Mouse (Mus musculus) midbrain, embryonic 12.5 days (tissue): ENCODE measurements at regions not wholly inside any gene's neighbourhood (a gene's known extent, or its start where the extent isn't known, plus 50 kb on each side); places are given as distances from the start of the nearest gene placed in this dataset.
A peak's percentile ranks its signal among the peaks of the same experiment; 100 is the strongest.

Experiments
- ATAC-seq: fragments of 200-750 bp; cut with Nextera tagmentation; 2 replicates; pipeline ENCODE4 v1.8.0; 2017; ENCODE audit warnings: low read depth, moderate TSS enrichment, moderate library complexity; ENCODE audit not compliant: low FRiP score
- H3K27ac ChIP-seq: fragments of 300-500 bp; sonication (generic); replicated peaks from 2 replicates; pipeline ENCODE4 v1.5.1; 2016; ENCODE audit warnings: mild to moderate bottlenecking
- H3K27me3 ChIP-seq: fragments of 300-500 bp; sonication (generic); 2 replicates; pipeline ENCODE4 v1.6.1; 2016; ENCODE audit warnings: mild to moderate bottlenecking
- H3K36me3 ChIP-seq: fragments of 300-500 bp; sonication (generic); 2 replicates; pipeline ENCODE4 v1.6.1; 2016
- H3K4me1 ChIP-seq: fragments of 300-500 bp; sonication (generic); 2 replicates; pipeline ENCODE4 v1.6.1; 2016
- H3K4me2 ChIP-seq: fragments of 300-500 bp; sonication (generic); replicated peaks from 2 replicates; pipeline ENCODE4 v1.6.1; 2016; ENCODE audit warnings: mild to moderate bottlenecking, moderate library complexity
- H3K4me3 ChIP-seq: fragments of 300-500 bp; sonication (generic); 2 replicates; pipeline ENCODE4 v1.5.1; 2016; ENCODE audit warnings: mild to moderate bottlenecking
- H3K9ac ChIP-seq: fragments of 300-500 bp; sonication (generic); replicated peaks from 2 replicates; pipeline ENCODE4 v1.6.1; 2016; ENCODE audit warnings: mild to moderate bottlenecking, moderate library complexity
- H3K9me3 ChIP-seq: fragments of 300-500 bp; sonication (generic); 2 replicates; pipeline ENCODE4 v1.6.1; 2016; ENCODE audit warnings: mild to moderate bottlenecking
- whole genome bisulfite sequencing: fragments of 180-500 bp; shearing (Covaris S2); methylation state at CpG from one replicate; pipeline ENCODE4 v1.1.7; 2016; 5-methylcytosine and 5-hydroxymethylcytosine counted together

DNA sequence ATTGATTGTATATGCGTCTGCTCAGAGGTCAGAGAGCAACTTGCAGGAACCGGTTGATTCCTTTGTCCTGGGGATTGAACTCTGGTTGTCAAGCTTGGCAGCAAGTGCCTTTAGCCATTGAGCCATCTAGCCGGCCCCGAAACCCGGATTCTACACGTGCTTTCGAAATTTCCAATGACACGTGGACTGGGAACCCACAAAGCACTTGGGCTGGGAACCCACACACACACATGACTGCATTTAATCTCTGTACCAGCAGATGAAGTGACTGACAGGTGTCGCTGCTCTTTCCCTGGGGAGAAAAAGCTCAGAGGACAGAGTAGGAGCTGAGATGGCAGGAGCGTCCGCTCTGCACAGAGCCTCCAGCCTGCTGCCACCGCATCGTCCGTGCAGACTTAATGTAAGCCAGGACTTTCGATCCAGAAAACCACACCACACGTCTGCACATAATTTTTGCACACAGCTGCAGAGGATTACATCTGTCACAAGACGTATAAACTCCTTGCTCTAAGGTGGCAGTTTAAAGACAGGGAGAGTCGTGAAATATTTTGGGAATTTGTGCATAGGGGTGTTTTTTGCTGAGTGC lies 129.4 kb upstream of the Zfp217 start:
- Histone ChIP-seq H3K27ac (no peak overlapping the region), H3K4me3 (no peak overlapping the region), H3K27me3 (no peaks in the 10 kb centered on the region), H3K9ac (no peak overlapping the region), H3K36me3 (no peaks in the 10 kb centered on the region), H3K4me1 (peaks cover under 1% of the 10 kb centered on the region; the same call in 1 of the 2 replicates), H3K9me3 (no peaks in the 10 kb centered on the region), H3K4me2 (no peak overlapping the region)
- no peak for ATAC-seq
- WGBS: 83% methylated on average over 18 of the region's 18 CpGs

DNA sequence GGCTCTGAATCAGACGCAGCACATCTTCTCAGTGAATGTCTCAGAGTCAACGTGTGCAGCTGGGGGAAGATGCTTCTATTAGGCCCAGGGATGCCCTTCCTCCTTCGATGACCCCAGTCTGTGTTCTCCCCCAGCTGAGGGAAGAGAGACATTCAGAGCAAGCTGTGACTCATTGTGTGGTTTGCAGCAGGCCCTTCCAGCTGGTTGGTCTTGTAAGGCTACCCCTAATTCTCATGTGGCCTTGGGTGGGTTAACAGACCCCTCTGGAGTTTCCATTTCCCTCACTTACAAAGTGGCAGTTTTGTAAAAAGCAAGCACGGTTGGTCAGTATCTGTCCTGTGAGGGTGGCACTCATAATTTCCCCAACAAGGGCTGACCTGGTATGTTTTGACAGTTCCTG lies 127.8 kb upstream of the Zfp217 start:
- Histone ChIP-seq H3K27ac (no peak overlapping the region), H3K9ac (no peak overlapping the region), H3K4me3 (no peak overlapping the region), H3K9me3 (no peaks in the 10 kb centered on the region), H3K4me1 (no peaks in the 10 kb centered on the region; the same call in 1 of the 2 replicates), H3K4me2 (no peak overlapping the region), H3K27me3 (no peaks in the 10 kb centered on the region), H3K36me3 (no peaks in the 10 kb centered on the region)
- 65% methylated on average over 4 of the region's 4 CpGs for WGBS
- no peak for ATAC-seq

DNA sequence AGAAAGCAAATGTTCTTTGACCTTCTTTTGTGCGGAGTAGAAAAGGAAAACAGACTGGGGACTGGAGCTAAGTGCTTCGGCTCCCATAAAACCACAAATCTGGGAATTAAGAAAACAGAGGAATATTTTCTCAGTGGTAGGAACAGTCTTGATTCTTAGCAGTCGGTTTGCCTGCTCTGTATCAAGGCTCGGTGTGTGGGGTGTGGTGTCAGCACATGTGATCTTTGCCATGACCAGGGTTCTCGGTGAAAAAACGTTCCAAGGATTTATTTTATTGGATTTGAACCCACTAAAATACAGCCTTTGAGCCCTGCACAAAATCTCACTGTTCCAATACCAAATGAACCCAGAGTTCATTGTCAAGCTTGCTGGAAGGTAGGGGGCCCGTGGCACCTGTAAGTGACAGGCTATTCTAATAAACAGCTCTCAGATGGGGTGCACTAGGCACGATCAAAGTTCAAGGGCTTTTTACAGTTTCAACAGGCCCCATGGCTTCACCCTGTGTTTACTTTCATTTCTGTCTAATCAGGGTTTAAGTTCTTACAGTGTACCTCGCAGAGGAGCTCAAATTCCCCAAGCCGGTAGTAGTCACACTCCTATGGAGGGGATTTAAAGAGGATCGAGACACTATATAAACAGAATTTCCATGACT lies 122.1 kb upstream of the Zfp217 start:
- WGBS: 80% methylated on average over 11 of the region's 11 CpGs

DNA sequence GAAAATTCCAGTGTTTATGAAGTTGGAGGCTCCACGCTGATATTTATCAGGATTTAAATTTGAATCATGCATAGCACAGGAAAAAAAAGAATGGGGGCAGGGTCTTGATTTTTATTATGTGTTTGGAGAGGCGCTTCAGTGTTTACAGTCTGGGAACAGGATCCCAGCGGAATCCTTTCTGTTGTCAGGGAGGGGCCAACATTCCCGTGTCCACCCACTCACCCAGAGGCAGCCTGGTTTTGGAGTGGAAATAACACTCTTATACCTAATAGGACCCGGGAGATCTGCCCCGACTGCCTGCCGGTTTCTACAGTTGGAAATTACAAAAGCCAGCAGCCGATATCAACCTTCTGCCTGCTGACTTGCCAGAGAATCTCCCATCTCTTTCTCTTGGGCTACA lies 120.2 kb upstream of the Zfp217 start:
- no peaks in the 10 kb centered on the region for H3K9me3 ChIP-seq
- H3K4me1 ChIP-seq: peaks cover 24% of the 10 kb centered on the region
- H3K27ac ChIP-seq: no peak overlapping the region
- H3K4me2 ChIP-seq: no peak overlapping the region
- WGBS: 53% methylated on average over 8 of the region's 8 CpGs
- 0 out of 2 replicates have a peak, but pooled peaks cover 3% of the 10 kb centered on the region for H3K27me3 ChIP-seq
- H3K9ac ChIP-seq: no peak overlapping the region
- no peak for ATAC-seq
- no peaks in the 10 kb centered on the region for H3K36me3 ChIP-seq
- H3K4me3 ChIP-seq: no peak overlapping the region

More for the DNA sequence above, 122.1 kb upstream of the Zfp217 start:
- no peak for ATAC-seq
- H3K9ac ChIP-seq: no peak overlapping the region
- H3K9me3 ChIP-seq: no peaks in the 10 kb centered on the region
- peaks cover 19% of the 10 kb centered on the region for H3K4me1 ChIP-seq
- H3K36me3 ChIP-seq: no peaks in the 10 kb centered on the region
- H3K27me3 ChIP-seq: 0 out of 2 replicates have a peak, but pooled peaks cover 3% of the 10 kb centered on the region
- H3K4me2 ChIP-seq: no peak overlapping the region
- H3K4me3 ChIP-seq: no peak overlapping the region
- no peak overlapping the region for H3K27ac ChIP-seq

DNA sequence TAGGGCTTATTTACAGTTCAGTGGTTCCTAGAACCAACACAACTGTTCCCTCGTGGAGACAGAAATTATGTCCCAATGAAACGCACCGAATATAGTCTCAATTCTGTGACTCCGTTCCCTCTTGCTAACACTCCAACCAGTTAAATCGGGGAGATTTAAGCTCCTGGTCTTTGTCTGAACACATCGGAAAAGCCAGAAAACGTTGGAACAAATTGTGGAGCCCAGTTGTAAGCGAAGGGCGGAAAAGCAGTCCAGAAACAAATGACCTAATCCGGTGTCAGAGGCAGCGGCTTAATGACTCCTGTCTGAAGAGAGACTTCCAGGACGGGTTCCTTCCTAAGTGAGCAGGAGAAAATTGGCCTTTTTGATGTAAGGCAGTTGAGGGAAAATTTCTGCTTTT lies 119.2 kb upstream of the Zfp217 start:
- Histone ChIP-seq H3K4me1 (peaks cover 24% of the 10 kb centered on the region), H3K4me3 (peak overlapping the region; percentile 25), H3K9ac (peak overlapping the region; percentile 34), H3K27me3 (0 out of 2 replicates have a peak, but pooled peaks cover 3% of the 10 kb centered on the region), H3K27ac (0 out of 2 replicates have a peak overlapping the region, but pooled peaks have one; percentile 6), H3K36me3 (no peaks in the 10 kb centered on the region), H3K4me2 (peak overlapping the region; percentile 49), H3K9me3 (no peaks in the 10 kb centered on the region)
- no peak for ATAC-seq
- 6% methylated on average over 12 of the region's 12 CpGs for WGBS

DNA sequence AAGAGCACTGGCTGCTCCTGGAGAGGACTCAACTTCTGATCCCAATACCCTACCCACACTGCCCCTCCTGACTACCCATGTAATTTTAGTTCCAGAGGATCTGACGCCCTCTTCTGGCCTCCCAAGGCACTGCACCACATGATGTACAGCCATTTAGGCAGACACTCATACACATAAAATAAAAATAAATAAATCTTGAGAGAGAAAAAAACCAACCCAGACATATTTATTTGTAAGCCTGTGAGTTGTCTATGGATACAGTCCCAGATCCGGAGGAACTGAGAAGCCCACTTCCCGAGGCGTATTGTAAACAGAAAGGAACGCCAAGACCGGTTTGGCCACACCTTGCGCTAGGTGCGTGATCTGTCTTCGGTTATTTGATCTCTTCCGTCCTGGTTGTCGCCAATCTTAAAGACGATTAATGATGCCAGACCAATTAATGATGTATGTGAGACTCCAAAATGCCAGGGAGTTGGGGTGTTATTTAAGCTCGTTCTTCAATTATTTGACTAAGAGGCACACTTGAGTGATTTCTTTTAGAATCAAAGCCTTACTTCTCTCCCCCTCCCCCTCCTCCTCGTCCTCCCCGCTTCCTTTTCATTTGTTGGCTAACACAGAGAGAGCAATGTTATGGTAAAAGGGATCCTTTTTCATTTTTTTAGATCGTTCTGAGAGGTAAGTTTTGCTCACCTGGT lies 118.7 kb upstream of the Zfp217 start:
- ATAC-seq: no peak
- WGBS: 11% methylated on average over 16 of the region's 16 CpGs
- Histone ChIP-seq H3K4me1 (peaks cover 24% of the 10 kb centered on the region), H3K4me2 (peak overlapping the region; percentile 49), H3K27me3 (0 out of 2 replicates have a peak, but pooled peaks cover 3% of the 10 kb centered on the region), H3K4me3 (peak overlapping the region; percentile 25), H3K9ac (peak overlapping the region; percentile 34), H3K36me3 (no peaks in the 10 kb centered on the region), H3K9me3 (no peaks in the 10 kb centered on the region), H3K27ac (0 out of 2 replicates have a peak overlapping the region, but pooled peaks have one; percentile 6)

DNA sequence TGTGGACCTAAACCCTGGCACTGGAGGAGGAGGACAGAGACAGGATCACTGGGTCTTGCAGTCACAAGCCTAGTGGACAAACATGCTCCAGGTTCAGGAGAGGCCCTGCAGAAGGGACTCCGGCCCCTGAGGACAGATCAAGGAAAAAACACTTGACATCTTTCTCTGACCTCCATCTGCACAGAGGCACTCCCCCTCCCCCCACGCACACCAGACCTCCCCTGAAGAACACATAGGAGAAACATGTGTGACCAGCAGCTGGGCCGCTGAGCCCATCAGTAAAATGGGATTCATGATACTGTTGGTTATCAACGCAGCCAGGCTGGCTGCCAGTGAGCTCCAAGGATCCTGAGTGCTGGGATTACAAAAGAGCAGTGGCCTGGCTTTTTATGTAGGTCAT lies 115.7 kb upstream of the Zfp217 start:
- Histone ChIP-seq H3K9me3 (no peaks in the 10 kb centered on the region), H3K4me1 (peaks cover 24% of the 10 kb centered on the region), H3K9ac (no peak overlapping the region), H3K27ac (no peak overlapping the region), H3K4me2 (no peak overlapping the region), H3K27me3 (no peaks in the 10 kb centered on the region), H3K4me3 (no peak overlapping the region), H3K36me3 (no peaks in the 10 kb centered on the region)
- 55% methylated on average over 4 of the region's 4 CpGs for WGBS
- ATAC-seq: no peak

DNA sequence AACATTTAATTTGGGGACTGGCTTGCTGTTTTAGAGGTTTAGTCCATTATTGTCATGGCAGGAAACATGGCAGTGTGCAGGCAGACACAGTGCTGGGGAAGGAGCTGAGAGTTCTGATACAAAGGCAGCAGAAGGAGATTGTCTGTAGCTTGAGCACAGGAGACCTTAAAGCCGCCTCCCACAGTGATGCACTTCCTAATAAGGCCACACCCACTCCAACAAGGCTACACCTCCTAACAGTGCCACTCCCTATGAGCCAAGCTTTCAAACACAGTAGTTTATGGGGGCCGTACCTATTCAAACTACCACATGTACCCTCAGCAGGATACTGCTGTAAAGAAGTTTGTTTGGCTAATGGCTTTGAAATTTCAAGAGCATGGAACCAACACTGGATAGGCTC lies 113.3 kb upstream of the Zfp217 start:
- 90% methylated on average over 2 of the region's 2 CpGs for WGBS
- ATAC-seq: no peak

DNA sequence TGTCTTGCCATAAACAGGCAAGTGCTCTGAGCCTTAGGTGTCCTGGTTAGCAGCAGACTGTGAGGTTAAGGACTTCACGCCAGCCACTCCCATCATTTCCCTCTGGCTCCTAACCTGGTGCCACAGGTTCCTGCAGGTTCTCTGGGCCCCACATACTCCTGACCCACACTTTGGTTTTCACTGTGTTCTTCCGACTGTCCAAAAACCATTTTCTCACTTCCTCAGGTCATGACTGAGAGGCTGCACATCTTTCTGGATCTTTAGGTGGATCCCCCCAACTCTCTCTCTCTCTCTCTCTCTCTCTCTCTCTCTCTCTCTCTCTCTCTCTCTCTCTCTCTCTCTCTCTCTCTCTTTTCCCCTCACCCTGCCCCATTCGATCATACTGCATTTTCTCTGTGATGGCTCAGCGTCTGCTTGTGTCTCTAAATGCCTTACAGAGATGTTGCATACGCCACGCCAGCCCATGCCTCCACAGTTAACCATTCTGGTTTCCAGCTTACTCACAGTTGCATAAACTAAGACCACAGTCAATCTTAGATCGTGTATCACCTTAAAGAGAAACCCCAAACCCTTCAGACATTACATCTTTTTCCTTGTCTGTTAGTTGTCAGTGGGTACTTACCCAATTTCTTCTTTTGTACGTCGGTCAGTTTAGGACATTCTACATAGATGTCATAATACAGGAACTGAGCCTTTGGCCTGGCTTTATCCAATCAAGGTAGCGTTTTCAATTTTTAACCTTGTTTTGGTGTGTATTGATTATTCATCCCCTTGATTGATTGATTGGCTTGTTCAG lies 112.0 kb upstream of the Zfp217 start:
- 95% methylated on average over 10 of the region's 10 CpGs for WGBS
- ATAC-seq: no peak
- H3K27ac ChIP-seq: no peak overlapping the region
- H3K4me2 ChIP-seq: no peak overlapping the region
- H3K27me3 ChIP-seq: no peaks in the 10 kb centered on the region
- no peak overlapping the region for H3K4me3 ChIP-seq
- H3K36me3 ChIP-seq: no peaks in the 10 kb centered on the region
- no peaks in the 10 kb centered on the region for H3K9me3 ChIP-seq
- peaks cover 4% of the 10 kb centered on the region; the same call in 1 of the 2 replicates for H3K4me1 ChIP-seq
- no peak overlapping the region for H3K9ac ChIP-seq

More for the DNA sequence above, 113.3 kb upstream of the Zfp217 start:
- H3K27ac ChIP-seq: no peak overlapping the region
- no peak overlapping the region for H3K4me2 ChIP-seq
- H3K36me3 ChIP-seq: no peaks in the 10 kb centered on the region
- H3K9ac ChIP-seq: no peak overlapping the region
- H3K4me3 ChIP-seq: no peak overlapping the region
- peaks cover 4% of the 10 kb centered on the region; the same call in 1 of the 2 replicates for H3K4me1 ChIP-seq
- H3K27me3 ChIP-seq: no peaks in the 10 kb centered on the region
- H3K9me3 ChIP-seq: no peaks in the 10 kb centered on the region

DNA sequence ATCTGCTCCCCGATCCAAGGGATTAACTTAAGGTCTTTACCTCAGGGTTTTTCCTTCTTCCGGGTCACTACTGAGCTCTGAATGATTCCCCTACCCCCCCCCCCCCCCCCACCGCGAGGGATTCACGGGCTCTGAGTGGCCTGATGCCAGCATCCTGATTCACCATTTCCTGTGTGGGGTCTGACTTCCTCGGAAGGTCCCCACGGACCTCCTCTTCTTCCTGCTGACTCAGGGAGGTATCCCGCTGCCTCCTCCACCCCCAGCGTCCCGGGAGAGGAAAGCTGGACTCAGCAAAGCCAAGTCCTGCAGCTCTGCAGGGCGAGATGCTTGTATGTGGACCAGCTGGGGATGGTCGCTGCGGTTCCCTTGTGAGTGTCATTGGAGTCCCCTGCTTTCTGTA lies 110.5 kb upstream of the Zfp217 start:
- H3K9me3 ChIP-seq: no peaks in the 10 kb centered on the region
- H3K4me3 ChIP-seq: no peak overlapping the region
- no peak overlapping the region for H3K9ac ChIP-seq
- no peaks in the 10 kb centered on the region for H3K27me3 ChIP-seq
- no peak for ATAC-seq
- no peak overlapping the region for H3K4me2 ChIP-seq
- no peak overlapping the region for H3K27ac ChIP-seq
- H3K36me3 ChIP-seq: no peaks in the 10 kb centered on the region
- 85% methylated on average over 11 of the region's 13 CpGs for WGBS
- H3K4me1 ChIP-seq: peaks cover under 1% of the 10 kb centered on the region

DNA sequence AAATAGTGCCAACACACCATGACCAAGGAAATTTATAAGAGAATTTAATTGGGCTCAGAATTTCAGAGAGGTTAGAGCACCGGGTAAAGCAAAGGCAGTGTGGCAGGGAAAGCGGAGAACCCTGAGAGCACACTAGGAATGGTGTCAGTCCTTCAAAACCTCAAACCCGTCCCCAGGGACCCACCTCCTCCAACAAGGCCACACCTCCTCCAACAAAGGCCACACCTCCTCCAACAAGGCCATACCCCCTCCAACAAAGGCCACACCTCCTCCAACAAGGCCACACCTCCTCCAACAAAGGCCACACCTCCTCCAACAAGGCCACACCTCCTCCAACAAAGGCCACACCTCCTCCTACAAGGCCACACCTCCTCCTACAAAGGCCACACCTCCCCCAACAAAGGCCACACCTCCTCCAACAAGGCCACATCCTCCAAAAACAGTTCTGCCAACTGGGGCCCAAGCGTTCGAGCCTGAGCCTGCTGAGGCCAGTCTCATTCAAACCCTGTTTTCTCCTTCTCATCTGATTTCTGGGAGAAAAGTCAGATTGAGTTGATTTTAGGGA lies 109.8 kb upstream of the Zfp217 start:
- Histone ChIP-seq H3K9ac (no peak overlapping the region), H3K36me3 (no peaks in the 10 kb centered on the region), H3K4me2 (no peak overlapping the region), H3K27ac (no peak overlapping the region), H3K4me3 (no peak overlapping the region), H3K4me1 (no peaks in the 10 kb centered on the region; the same call in 1 of the 2 replicates), H3K27me3 (no peaks in the 10 kb centered on the region), H3K9me3 (no peaks in the 10 kb centered on the region)
- no peak for ATAC-seq
- WGBS: 88% methylated on average over 5 of the region's 5 CpGs
